8 mouse cellular contexts compared by ENCODE assay signal in the genomic region with DNA sequence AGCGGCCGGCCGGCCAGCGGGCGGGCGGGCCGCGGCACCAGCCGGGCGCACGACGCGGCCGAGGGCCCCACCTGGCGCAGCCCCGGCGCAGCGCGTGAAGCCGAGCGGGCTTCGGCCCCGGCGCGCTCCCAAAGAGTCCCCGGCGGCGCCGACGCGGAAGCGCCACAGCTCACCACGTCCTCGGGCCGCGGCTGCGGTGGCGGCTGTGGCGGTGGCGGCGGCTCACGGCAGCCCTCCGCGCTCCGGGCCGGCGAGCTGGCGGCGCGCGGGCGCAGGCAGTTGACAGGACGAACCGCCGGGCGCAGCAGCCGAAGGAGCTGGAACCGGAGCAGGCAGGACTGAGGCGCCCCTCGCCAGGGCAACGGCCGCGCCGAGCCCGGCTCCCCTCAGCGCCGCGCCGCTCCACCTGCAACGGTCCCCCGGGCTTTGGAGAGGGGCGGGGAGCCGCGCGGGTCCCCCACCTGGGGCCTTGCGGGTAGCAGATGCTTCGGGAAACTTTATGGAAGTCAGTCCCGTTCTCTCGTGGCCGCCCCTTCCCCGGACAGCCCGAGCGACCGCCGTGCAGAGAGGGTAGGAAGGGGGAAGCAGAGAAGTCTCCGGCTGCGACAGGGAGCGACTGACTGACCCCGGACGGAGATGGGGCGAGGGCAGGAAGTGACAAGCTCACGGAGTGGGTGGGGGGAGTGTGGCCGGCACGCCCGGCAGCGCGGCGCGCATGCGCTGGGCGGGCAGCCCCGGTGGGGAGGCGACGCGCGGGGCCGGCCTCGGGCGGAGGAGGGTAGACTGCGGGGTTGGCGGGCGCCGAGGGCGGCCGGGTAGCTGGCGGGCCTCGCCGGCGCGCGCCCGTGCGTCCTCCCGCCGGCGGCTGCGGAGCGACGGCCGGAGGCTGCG.
DNase-seq lines count a peak whose midpoint lies in the region; ATAC-seq lines count a peak whose summit lies in the region.

No protein-coding gene starts in this region.

- peaks cover 5% of the 10 kb centered on the region; the same call in 1 of the 2 replicates for H3K27me3 ChIP-seq in hindbrain, embryonic 12.5 days

- H3K4me2 ChIP-seq in hindbrain, embryonic 12.5 days (replicated peaks) = peak overlapping the region; percentile 91

- H3K9ac ChIP-seq in hindbrain, embryonic 12.5 days = peak overlapping the region; percentile 85

- peak; percentile 92 for DNase-seq in MN1 (ENCODE audit: low spot score)
- peak; percentile 88 for DNase-seq in cerebellum, adult 9-10 months
- DNase-seq in frontal cortex, adult 2 months (ENCODE audit: extremely low spot score in 1 of 2, low spot score in 1 of 2) = peak; percentile 73 to 89
- peak; percentile 85 to 92 for DNase-seq in layer of hippocampus, postnatal 14 days (ENCODE audit: low spot score in 2 of 2)
- peak; percentile 90 for DNase-seq in lung, postnatal 14 days
- peak; percentile 76 for DNase-seq in retina, adult 2 months (ENCODE audit: low read depth, low spot score)
- peak; percentile 89 to 93 for DNase-seq in thymus, postnatal 36 days

- peak overlapping the region; percentile 88 for H3K27ac ChIP-seq in hindbrain, embryonic 12.5 days

- H3K4me1 ChIP-seq in hindbrain, embryonic 12.5 days = peaks cover 8% of the 10 kb centered on the region

- under 1% methylated on average over 97 of the region's 131 CpGs for WGBS in hindbrain, embryonic 12.5 days

- peak; percentile 98 for ATAC-seq in hindbrain, embryonic 12.5 days (ENCODE audit: low FRiP score)

- peaks cover 4% of the 10 kb centered on the region; the same call in 1 of the 2 replicates for H3K36me3 ChIP-seq in hindbrain, embryonic 12.5 days

- peak overlapping the region; percentile 83 for H3K4me3 ChIP-seq in hindbrain, embryonic 12.5 days

- no peaks in the 10 kb centered on the region for H3K9me3 ChIP-seq in hindbrain, embryonic 12.5 days (replicated peaks)

Comparison
In these comparisons a context has a peak if more than half of its experiments do, and no peak if none do; other contexts are left out.
1. Peak in every context shown above with its lines: DNase-seq, ATAC-seq, H3K4me3 ChIP-seq and H3K27ac ChIP-seq.